Mouse (Mus musculus) kidney, postnatal 0 days (tissue): Measurements from ENCODE around the gene Pom121. TPM values are rescaled to one million over a fixed set of nuclear protein-coding genes. Genes with fewer than 3 reads are reported as not detected.

Experiments
- ATAC-seq: fragments of 200-750 bp; cut with Nextera tagmentation; replicated peaks from 2 replicates; pipeline ENCODE4 v1.8.0; 2017; ENCODE audit warnings: low read depth, moderate number of reproducible peaks, moderate TSS enrichment, moderate library complexity; ENCODE audit not compliant: low FRiP score
- DNase-seq: peaks from one replicate; pipeline ENCODE4 v3.0.0-alpha.2; 2016; ENCODE audit warnings: low spot score
- H3K27ac ChIP-seq: fragments of 300-500 bp; sonication (generic); 2 replicates; pipeline ENCODE4 v1.5.1; 2014; ENCODE audit warnings: mild to moderate bottlenecking
- H3K27me3 ChIP-seq: fragments of 300-500 bp; sonication (generic); 2 replicates; pipeline ENCODE4 v1.6.1; 2014; ENCODE audit warnings: low read length, mixed read lengths; ENCODE audit not compliant: insufficient read depth
- H3K36me3 ChIP-seq: fragments of 300-500 bp; sonication (generic); 2 replicates; pipeline ENCODE4 v1.6.1; 2014; ENCODE audit warnings: low read length, mixed read lengths; ENCODE audit not compliant: insufficient read depth
- H3K4me1 ChIP-seq: fragments of 300-500 bp; sonication (generic); replicated peaks from 2 replicates; pipeline ENCODE4 v1.6.1; 2014; ENCODE audit warnings: antibody characterized with exemption, low read length, mixed read lengths; ENCODE audit not compliant: insufficient read depth
- H3K4me2 ChIP-seq: fragments of 300-500 bp; sonication (generic); 2 replicates; pipeline ENCODE4 v1.6.1; 2014; ENCODE audit warnings: mild to moderate bottlenecking, low read length, moderate library complexity, mixed read lengths
- H3K4me3 ChIP-seq: fragments of 300-500 bp; sonication (generic); replicated peaks from 2 replicates; pipeline ENCODE4 v1.5.1; 2014; ENCODE audit warnings: low read depth, low read length
- H3K9ac ChIP-seq: fragments of 300-500 bp; sonication (generic); 2 replicates; pipeline ENCODE4 v1.6.1; 2014; ENCODE audit warnings: low read depth, low read length
- H3K9me3 ChIP-seq: fragments of 300-500 bp; sonication (generic); replicated peaks from 2 replicates; pipeline ENCODE4 v1.6.1; 2016; ENCODE audit warnings: low read length, inconsistent platforms, mixed read lengths
- CTCF ChIP-seq: IDR thresholded peaks from 2 replicates; pipeline ENCODE4 v1.5.1; 2016; ENCODE audit warnings: antibody characterized with exemption, low read depth, mild to moderate bottlenecking, moderate library complexity
- WGBS: fragments of 180-500 bp; shearing (Covaris S2); extraction: QIAGEN DNeasy Blood & Tissue Kit; methylation state at CpG from one replicate; pipeline ENCODE4 v1.1.7; 2014; 5-methylcytosine and 5-hydroxymethylcytosine counted together
- polyA plus RNA-seq: library from polyadenylated mRNA; unstranded; fragments of >200 nt; fragmentation: Nextera tagmentation; extraction: Ambion mirVana; gene quantifications from 2 replicates; pipeline ENCODE4 v1.2.1, GENCODE M21; 2015

Gene Pom121
- polyA plus RNA-seq, 1 experiment from 2014 or later, result 8.9 TPM

- no peak for DNase-seq
- ATAC-seq, result no peak
- Histone ChIP-seq H3K9ac (no peak overlapping the region), H3K4me1 (no peaks in the 10 kb centered on the region), H3K9me3 (no peaks in the 10 kb centered on the region), H3K4me3 (no peak overlapping the region), H3K36me3 (no peaks in the 10 kb centered on the region), H3K4me2 (no peak overlapping the region), H3K27ac (no peak overlapping the region), H3K27me3 (no peaks in the 10 kb centered on the region)
- no peak for TF ChIP-seq CTCF
- WGBS, result 88% methylated on average over 3 of the region's 3 CpGs
Measured at GRCm38 (mm10) chr5:135362572-135362971, 31.8 kb downstream of the Pom121 start.

- WGBS, result 88% methylated on average over 2 of the region's 2 CpGs
- Histone ChIP-seq H3K4me1 (no peaks in the 10 kb centered on the region), H3K4me3 (no peak overlapping the region), H3K36me3 (no peaks in the 10 kb centered on the region), H3K4me2 (no peak overlapping the region), H3K9me3 (no peaks in the 10 kb centered on the region), H3K27ac (no peak overlapping the region), H3K9ac (no peak overlapping the region), H3K27me3 (no peaks in the 10 kb centered on the region)
- TF ChIP-seq CTCF, result no peak
- DNase-seq (no peak), ATAC-seq (no peak)
Measured at GRCm38 (mm10) chr5:135359772-135360171, 34.6 kb downstream of the Pom121 start.

- H3K27ac ChIP-seq, result no peak overlapping the region
- WGBS, result 88% methylated on average over 2 of the region's 2 CpGs
- ATAC-seq (0 out of 2 replicates have a peak, but pooled peaks have one; percentile 73), DNase-seq (no peak)
- no peaks in the 10 kb centered on the region for H3K36me3 ChIP-seq
- no peaks in the 10 kb centered on the region for H3K4me1 ChIP-seq
- no peaks in the 10 kb centered on the region for H3K9me3 ChIP-seq
- H3K27me3 ChIP-seq, result no peaks in the 10 kb centered on the region
- H3K4me3 ChIP-seq, result no peak overlapping the region
- H3K9ac ChIP-seq, result no peak overlapping the region
- H3K4me2 ChIP-seq, result no peak overlapping the region
- no peak for TF ChIP-seq CTCF
Measured at GRCm38 (mm10) chr5:135357556-135357955, 36.8 kb downstream of the Pom121 start.

GRCm38 (mm10) chr5:135356090-135356489 lies 38.3 kb downstream of the Pom121 start:
- no peak overlapping the region for H3K4me2 ChIP-seq
- H3K9me3 ChIP-seq, result no peaks in the 10 kb centered on the region
- DNase-seq (no peak), ATAC-seq (no peak)
- H3K27me3 ChIP-seq, result no peaks in the 10 kb centered on the region
- H3K36me3 ChIP-seq, result no peaks in the 10 kb centered on the region
- no peak overlapping the region for H3K4me3 ChIP-seq
- no peaks in the 10 kb centered on the region for H3K4me1 ChIP-seq
- TF ChIP-seq CTCF, result no peak
- no peak overlapping the region for H3K9ac ChIP-seq
- H3K27ac ChIP-seq, result no peak overlapping the region
- WGBS, result 65% methylated on average over 1 of the region's 1 CpGs

- H3K9ac ChIP-seq, result no peak overlapping the region
- TF ChIP-seq CTCF, result peak; percentile 56
- ATAC-seq, result no peak
- 19% methylated on average over 20 of the region's 20 CpGs for WGBS
- H3K4me2 ChIP-seq, result no peak overlapping the region
- H3K9me3 ChIP-seq, result no peaks in the 10 kb centered on the region; the same call in 1 of the 2 replicates
- no peaks in the 10 kb centered on the region for H3K27me3 ChIP-seq
- no peak overlapping the region for H3K27ac ChIP-seq
- DNase-seq, result peak; percentile 28
- H3K4me1 ChIP-seq, result no peaks in the 10 kb centered on the region
- H3K4me3 ChIP-seq, result no peak overlapping the region
- H3K36me3 ChIP-seq, result no peaks in the 10 kb centered on the region
Measured at GRCm38 (mm10) chr5:135353564-135353963, 40.8 kb downstream of the Pom121 start.

- ATAC-seq (no peak), DNase-seq (no peak)
- no peak within 1 kb of the TSS for H3K27ac ChIP-seq
- no peak within 1 kb of the TSS for H3K9ac ChIP-seq
- no peak within 1 kb of the TSS for H3K4me3 ChIP-seq
- H3K36me3 ChIP-seq, result no peaks in the 10 kb centered on the region
- no peaks in the 10 kb centered on the region for H3K27me3 ChIP-seq
- no peak for TF ChIP-seq CTCF
- no peak within 1 kb of the TSS for H3K4me2 ChIP-seq
- WGBS, result 45% methylated on average over 9 of the region's 9 CpGs
- no peaks in the 10 kb centered on the region; the same call in 1 of the 2 replicates for H3K9me3 ChIP-seq
- no peaks in the 10 kb centered on the region for H3K4me1 ChIP-seq
Measured at GRCm38 (mm10) chr5:135352995-135353394, 41.4 kb downstream of the Pom121 start, which contains the start of gene Trim50. Trim50 (plus strand) TSS chr5:135353295.

- ATAC-seq (no peak), DNase-seq (no peak)
- no peaks in the 10 kb centered on the region for H3K27me3 ChIP-seq
- no peak overlapping the region for H3K4me3 ChIP-seq
- H3K9me3 ChIP-seq, result no peaks in the 10 kb centered on the region; the same call in 1 of the 2 replicates
- no peak overlapping the region for H3K9ac ChIP-seq
- H3K4me1 ChIP-seq, result no peaks in the 10 kb centered on the region
- TF ChIP-seq CTCF, result no peak
- no peak overlapping the region for H3K27ac ChIP-seq
- WGBS, result 84% methylated on average over 13 of the region's 13 CpGs
- no peak overlapping the region for H3K4me2 ChIP-seq
- no peaks in the 10 kb centered on the region for H3K36me3 ChIP-seq
Measured at GRCm38 (mm10) chr5:135351606-135352005, 42.7 kb downstream of the Pom121 start.
